Mouse (Mus musculus) lung, embryonic 15.5 days (tissue): Measurements from ENCODE around the gene Eif2ak3. TPM values are rescaled to one million over a fixed set of nuclear protein-coding genes. Genes with fewer than 3 reads are reported as not detected.
A peak's percentile ranks its signal among the peaks of the same experiment; 100 is the strongest.

Experiments used
- ATAC-seq: fragments of 200-750 bp; cut with Nextera tagmentation; 2 replicates; pipeline ENCODE4 v1.8.0; 2017; ENCODE audit warnings: moderate number of reproducible peaks, borderline replicate concordance; ENCODE audit not compliant: low FRiP score, low TSS enrichment; ENCODE audit errors: extremely low read depth
- H3K27ac ChIP-seq: fragments of 300-500 bp; sonication (generic); 2 replicates; pipeline ENCODE4 v1.5.1; 2015; ENCODE audit warnings: moderate library complexity, mild to moderate bottlenecking, inconsistent platforms
- H3K27me3 ChIP-seq: fragments of 300-500 bp; sonication (generic); 2 replicates; pipeline ENCODE4 v1.6.1; 2015; ENCODE audit warnings: inconsistent platforms
- H3K36me3 ChIP-seq: fragments of 300-500 bp; sonication (generic); 2 replicates; pipeline ENCODE4 v1.6.1; 2015; ENCODE audit warnings: inconsistent platforms
- H3K4me1 ChIP-seq: fragments of 300-500 bp; sonication (generic); 2 replicates; pipeline ENCODE4 v1.6.1; 2015; ENCODE audit warnings: inconsistent platforms
- H3K4me2 ChIP-seq: fragments of 300-500 bp; sonication (generic); 2 replicates; pipeline ENCODE4 v1.6.1; 2015; ENCODE audit warnings: inconsistent platforms, mild to moderate bottlenecking, moderate library complexity
- H3K4me3 ChIP-seq: fragments of 300-500 bp; sonication (generic); 2 replicates; pipeline ENCODE4 v1.5.1; 2015; ENCODE audit warnings: mild to moderate bottlenecking, inconsistent platforms
- H3K9ac ChIP-seq: fragments of 300-500 bp; sonication (generic); 2 replicates; pipeline ENCODE4 v1.6.1; 2015; ENCODE audit warnings: inconsistent platforms
- H3K9me3 ChIP-seq: fragments of 300-500 bp; sonication (generic); 2 replicates; pipeline ENCODE4 v1.6.1; 2016; ENCODE audit warnings: inconsistent platforms
- WGBS: fragments of 180-500 bp; shearing (Covaris S2); methylation state at CpG from one replicate; pipeline ENCODE4 v1.1.7; 2015; 5-methylcytosine and 5-hydroxymethylcytosine counted together
- polyA plus RNA-seq: library from polyadenylated mRNA; unstranded; fragments of >200 nt; fragmentation: Nextera tagmentation; extraction: Ambion mirVana; gene quantifications from 2 replicates; pipeline ENCODE4 v1.2.1, GENCODE M21; 2015

The Eif2ak3 gene
- polyA plus RNA-seq, 1 experiment from 2014 or later = 11.0 TPM

DNA sequence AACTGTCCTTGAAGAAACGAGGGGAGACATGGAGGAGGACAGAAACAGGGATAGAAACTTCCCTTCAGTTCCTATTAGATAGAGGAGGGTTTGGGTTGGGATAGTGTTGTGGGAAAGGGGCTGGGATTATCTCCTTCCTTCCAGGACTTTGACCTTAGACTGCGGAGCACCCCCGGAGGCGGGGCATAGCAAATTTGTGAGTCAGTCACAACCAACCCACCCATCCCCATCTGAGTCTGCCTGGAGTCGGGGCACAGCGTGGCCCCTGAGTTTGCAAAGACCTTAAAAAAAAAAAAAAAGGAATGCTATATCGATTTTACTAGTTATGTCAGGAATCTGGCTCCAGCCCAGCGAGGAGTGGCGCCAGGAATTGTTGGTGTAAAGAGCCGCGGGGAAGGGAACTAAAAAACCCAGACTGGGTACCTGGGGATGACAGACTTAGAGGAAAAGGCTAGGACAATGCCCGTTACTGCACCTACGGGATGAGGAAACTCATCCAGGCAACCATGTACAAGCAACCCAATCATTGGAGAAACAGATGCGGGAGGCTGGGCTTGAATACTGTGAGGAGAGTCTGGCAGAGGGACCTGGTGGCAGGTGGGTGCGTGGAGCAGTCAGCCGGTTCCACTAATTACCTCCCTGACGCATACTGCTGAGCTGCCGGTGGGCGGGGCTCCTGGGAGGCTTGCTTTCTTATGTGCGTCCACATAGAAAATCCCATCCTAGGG lies 67.5 kb downstream of the Eif2ak3 start:
- Histone ChIP-seq H3K4me3 (no peak overlapping the region), H3K4me1 (no peaks in the 10 kb centered on the region), H3K9me3 (no peaks in the 10 kb centered on the region), H3K27ac (no peak overlapping the region), H3K27me3 (peaks cover 17% of the 10 kb centered on the region), H3K4me2 (peak overlapping the region; percentile 41), H3K36me3 (no peaks in the 10 kb centered on the region), H3K9ac (no peak overlapping the region)
- ATAC-seq = no peak
- WGBS = 9% methylated on average over 20 of the region's 20 CpGs

DNA sequence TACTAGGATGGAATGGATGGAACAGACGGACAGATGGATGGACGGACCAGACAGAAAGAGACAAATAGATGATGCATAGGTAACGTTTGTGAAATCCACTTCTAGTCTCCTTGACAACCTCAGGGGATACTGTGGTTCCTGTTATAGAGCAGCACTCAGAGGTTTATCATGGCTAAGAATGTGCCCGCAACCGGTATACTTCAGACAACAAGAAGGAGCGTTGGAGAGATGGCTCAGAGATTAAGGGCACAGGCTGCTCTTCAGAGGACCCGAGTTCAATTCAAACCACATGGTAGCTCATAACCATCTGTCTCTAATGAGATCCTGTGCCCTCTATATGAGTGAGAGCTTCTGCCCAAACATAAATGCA lies 68.1 kb downstream of the Eif2ak3 start:
- Histone ChIP-seq H3K9me3 (no peaks in the 10 kb centered on the region), H3K4me2 (no peak overlapping the region; the same call in 1 of the 2 replicates), H3K9ac (no peak overlapping the region), H3K4me1 (no peaks in the 10 kb centered on the region), H3K27ac (no peak overlapping the region), H3K36me3 (no peaks in the 10 kb centered on the region), H3K27me3 (peaks cover 17% of the 10 kb centered on the region), H3K4me3 (no peak overlapping the region)
- ATAC-seq = no peak
- 55% methylated on average over 7 of the region's 7 CpGs for WGBS

DNA sequence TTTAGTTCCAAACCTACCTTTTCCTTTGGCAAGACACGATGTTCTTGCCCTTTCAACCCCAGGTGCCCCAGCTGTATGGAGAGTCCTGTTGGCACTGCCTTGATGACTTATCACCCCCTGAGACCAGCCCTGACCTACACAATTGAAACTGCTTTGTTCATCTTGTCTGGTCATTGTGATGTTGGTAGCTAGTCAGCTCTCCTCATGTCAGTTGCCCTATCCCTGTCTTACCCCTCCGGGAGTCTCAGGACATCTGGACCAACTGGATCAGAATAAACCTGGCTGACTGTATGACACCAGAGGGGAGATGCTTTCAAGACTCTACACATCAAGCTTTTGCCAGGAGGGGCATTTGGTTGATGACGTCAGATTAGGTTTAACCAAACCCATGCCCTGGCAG lies 74.5 kb downstream of the Eif2ak3 start, which contains the start of gene Tex37:
Tex37 (minus strand) TSS at position 101 of the 400 bp plus-strand sequence.
- Histone ChIP-seq H3K36me3 (no peaks in the 10 kb centered on the region), H3K9me3 (no peaks in the 10 kb centered on the region), H3K9ac (no peak within 1 kb of the TSS), H3K4me3 (no peak within 1 kb of the TSS), H3K27me3 (no peaks in the 10 kb centered on the region), H3K27ac (no peak within 1 kb of the TSS), H3K4me2 (no peak within 1 kb of the TSS), H3K4me1 (peaks cover 5% of the 10 kb centered on the region)
- ATAC-seq = no peak
- 82% methylated on average over 3 of the region's 3 CpGs for WGBS

DNA sequence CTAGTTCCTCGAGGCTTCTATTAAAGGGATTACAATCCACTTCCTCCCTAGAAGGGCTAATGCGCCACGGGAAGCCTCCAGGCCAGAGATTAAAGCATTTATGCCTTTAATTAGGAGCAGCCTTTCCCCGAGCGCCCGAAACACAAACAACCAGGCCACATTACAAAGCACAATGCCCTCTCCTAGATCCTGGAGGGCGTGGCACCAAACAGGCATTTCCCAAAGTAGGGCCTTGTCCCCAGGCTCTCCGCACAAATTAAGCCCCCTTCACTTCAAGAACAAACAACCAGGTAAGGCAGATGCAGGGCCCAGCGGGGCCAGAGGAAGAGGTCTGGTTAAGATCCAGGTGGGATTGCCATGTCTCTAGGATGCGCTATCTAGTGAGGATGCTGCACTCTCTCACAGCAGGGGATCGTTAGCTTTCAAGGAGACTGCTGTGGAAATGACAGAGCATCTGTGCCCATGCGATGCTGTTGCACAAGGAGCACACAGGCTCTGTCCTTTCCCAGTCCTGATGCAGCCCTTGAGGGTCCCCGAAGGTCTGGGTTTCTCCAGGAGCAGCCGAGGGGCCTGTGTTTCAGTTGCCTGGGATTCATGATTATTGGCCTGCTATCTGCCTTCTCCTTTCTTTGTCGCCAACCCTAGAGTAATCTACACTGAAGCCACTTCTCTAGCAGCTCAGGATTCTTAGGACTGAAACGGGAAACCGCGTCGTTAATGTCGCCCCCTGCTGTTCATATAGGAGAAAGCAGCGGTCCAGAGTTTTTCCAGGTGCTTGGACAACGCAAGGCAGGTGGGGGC lies 77.2 kb downstream of the Eif2ak3 start:
- H3K4me3 ChIP-seq = no peak overlapping the region
- 7% methylated on average over 22 of the region's 22 CpGs for WGBS
- no peak for ATAC-seq

DNA sequence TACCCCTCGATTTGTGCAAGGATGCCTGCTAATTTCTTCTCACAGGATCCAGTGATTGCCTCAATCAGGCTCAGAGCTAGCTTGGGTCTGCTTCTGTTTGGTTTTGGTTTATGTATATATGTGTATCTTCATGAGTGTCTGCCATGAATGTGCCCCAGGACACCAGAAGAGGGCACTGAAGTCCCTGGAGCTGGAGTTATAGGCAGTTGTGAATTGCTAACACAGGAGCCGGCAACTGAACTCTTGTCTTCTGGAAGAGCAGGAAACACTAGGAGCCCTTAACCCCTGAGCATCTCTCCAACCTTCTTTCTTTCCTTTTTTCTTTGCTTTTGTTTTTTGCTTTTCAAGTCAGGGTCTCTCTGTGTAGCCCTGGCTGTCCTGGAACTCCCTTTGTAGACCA lies 87.5 kb downstream of the Eif2ak3 start:
- no peaks in the 10 kb centered on the region for H3K4me1 ChIP-seq
- H3K27ac ChIP-seq = no peak overlapping the region
- H3K9me3 ChIP-seq = no peaks in the 10 kb centered on the region
- H3K9ac ChIP-seq = no peak overlapping the region
- H3K36me3 ChIP-seq = no peaks in the 10 kb centered on the region
- no peak overlapping the region for H3K4me3 ChIP-seq
- 81% methylated on average over 2 of the region's 2 CpGs for WGBS
- no peak overlapping the region for H3K4me2 ChIP-seq
- H3K27me3 ChIP-seq = no peaks in the 10 kb centered on the region
- no peak for ATAC-seq

More for the DNA sequence above, 77.2 kb downstream of the Eif2ak3 start:
- Histone ChIP-seq H3K9ac (no peak overlapping the region), H3K9me3 (no peaks in the 10 kb centered on the region), H3K36me3 (no peaks in the 10 kb centered on the region), H3K4me1 (peaks cover 5% of the 10 kb centered on the region), H3K4me2 (peak overlapping the region; percentile 50), H3K27ac (no peak overlapping the region), H3K27me3 (no peaks in the 10 kb centered on the region)

DNA sequence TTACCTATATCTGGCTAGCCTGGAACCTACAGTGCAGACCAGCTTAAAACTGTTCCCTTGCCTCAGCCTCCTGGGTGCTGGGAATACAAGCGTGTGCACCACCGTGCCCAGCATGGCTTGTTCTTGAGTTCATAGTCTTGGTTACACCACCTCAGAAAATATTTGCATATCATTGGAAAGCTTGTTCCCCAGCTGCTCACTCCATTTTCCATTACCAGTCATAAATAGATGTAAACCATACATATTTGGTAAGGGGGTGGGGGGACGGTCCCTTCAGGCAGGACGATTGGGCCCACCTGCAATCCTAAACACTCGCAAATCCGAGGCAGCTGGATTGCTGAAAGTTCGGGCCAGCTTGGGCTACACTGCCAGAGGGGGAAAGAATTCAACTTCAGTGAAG lies 109.0 kb downstream of the Eif2ak3 start:
- ATAC-seq = no peak
- Histone ChIP-seq H3K9ac (no peak overlapping the region), H3K27me3 (peaks cover 62% of the 10 kb centered on the region), H3K27ac (no peak overlapping the region), H3K4me1 (peaks cover 9% of the 10 kb centered on the region; the same call in 1 of the 2 replicates), H3K4me2 (no peak overlapping the region), H3K36me3 (no peaks in the 10 kb centered on the region), H3K9me3 (no peaks in the 10 kb centered on the region), H3K4me3 (no peak overlapping the region)
- WGBS = 65% methylated on average over 7 of the region's 7 CpGs

DNA sequence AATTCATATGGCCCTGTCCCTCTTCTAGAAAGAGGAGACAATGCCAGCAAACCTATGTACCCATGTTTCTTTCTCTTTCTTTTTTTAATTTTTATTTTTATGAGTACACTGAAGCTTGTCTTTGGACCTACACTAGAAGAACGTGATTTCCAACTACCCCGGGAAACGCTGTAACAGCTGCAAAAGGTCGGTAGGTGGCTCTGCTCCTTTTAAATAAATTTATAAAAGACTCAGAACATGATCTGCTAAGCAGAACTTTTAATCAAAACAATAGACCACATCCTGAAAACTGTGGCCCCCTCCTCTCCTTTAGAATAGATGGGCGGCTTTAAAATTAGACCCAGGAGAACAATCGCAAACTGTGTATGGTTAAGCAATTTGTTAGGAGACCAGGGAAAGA lies 109.7 kb downstream of the Eif2ak3 start:
- Histone ChIP-seq H3K9me3 (no peaks in the 10 kb centered on the region), H3K4me3 (no peak overlapping the region), H3K9ac (no peak overlapping the region), H3K27me3 (peaks cover 68% of the 10 kb centered on the region), H3K4me2 (no peak overlapping the region), H3K36me3 (no peaks in the 10 kb centered on the region), H3K4me1 (peaks cover 9% of the 10 kb centered on the region; the same call in 1 of the 2 replicates), H3K27ac (no peak overlapping the region)
- ATAC-seq = no peak
- 14% methylated on average over 6 of the region's 6 CpGs for WGBS

Other genes starting within 250 kb of the Eif2ak3 start
- gene Rpia, start 52.3 kb upstream of the Eif2ak3 start, polyA plus RNA-seq = 2.3 and 2.5 TPM in 2 replicates
- not detected in 2 replicates for gene Tex37, start 74.4 kb downstream of the Eif2ak3 start, polyA plus RNA-seq
- not detected in 2 replicates for gene Foxi3, start 112.0 kb downstream of the Eif2ak3 start, polyA plus RNA-seq